Mouse (Mus musculus) embryonic facial prominence, embryonic 11.5 days (tissue): ENCODE data around the gene Topbp1. TPM values are rescaled to one million over a fixed set of nuclear protein-coding genes. Genes with fewer than 3 reads are reported as not detected.

Experiments
- ATAC-seq: fragments of 200-750 bp; cut with Nextera tagmentation; replicated peaks from 2 replicates; pipeline ENCODE4 v1.8.0; 2017; ENCODE audit warnings: low read depth; ENCODE audit not compliant: insufficient number of reproducible peaks, low FRiP score, low TSS enrichment
- DNase-seq: peaks from one replicate; pipeline ENCODE4 v3.0.0-alpha.2; 2015; ENCODE audit warnings: low spot score
- H3K27ac ChIP-seq: fragments of 300-500 bp; sonication (generic); replicated peaks from 2 replicates; pipeline ENCODE4 v1.5.1; 2014; ENCODE audit warnings: mild to moderate bottlenecking, low read depth, low read length, control low read depth
- H3K27me3 ChIP-seq: fragments of 300-500 bp; sonication (generic); 2 replicates; pipeline ENCODE4 v1.6.1; 2014; ENCODE audit warnings: mild to moderate bottlenecking, low read length, moderate library complexity, mixed read lengths; ENCODE audit not compliant: control insufficient read depth, insufficient read depth
- H3K36me3 ChIP-seq: fragments of 300-500 bp; sonication (generic); replicated peaks from 2 replicates; pipeline ENCODE4 v1.6.1; 2014; ENCODE audit warnings: low read depth, mild to moderate bottlenecking, low read length, moderate library complexity, mixed read lengths; ENCODE audit not compliant: control insufficient read depth, insufficient read depth
- H3K4me1 ChIP-seq: fragments of 300-500 bp; sonication (generic); 2 replicates; pipeline ENCODE4 v1.6.1; 2014; ENCODE audit warnings: low read length, mixed read lengths; ENCODE audit not compliant: control insufficient read depth, insufficient read depth
- H3K4me2 ChIP-seq: fragments of 300-500 bp; sonication (generic); 2 replicates; pipeline ENCODE4 v1.6.1; 2014; ENCODE audit warnings: low read depth, mild to moderate bottlenecking, control low read depth, low read length, moderate library complexity
- H3K4me3 ChIP-seq: fragments of 300-500 bp; sonication (generic); 2 replicates; pipeline ENCODE4 v1.5.1; 2014; ENCODE audit warnings: low read depth, low read length, control low read depth
- H3K9ac ChIP-seq: fragments of 300-500 bp; sonication (generic); replicated peaks from 2 replicates; pipeline ENCODE4 v1.6.1; 2014; ENCODE audit warnings: mild to moderate bottlenecking, control low read depth, low read length
- H3K9me3 ChIP-seq: fragments of 300-500 bp; sonication (generic); replicated peaks from 2 replicates; pipeline ENCODE4 v1.6.1; 2016; ENCODE audit warnings: mild to moderate bottlenecking, low read length, inconsistent platforms, mixed read lengths; ENCODE audit not compliant: control insufficient read depth
- WGBS: fragments of 180-500 bp; shearing (Covaris S2); extraction: QIAGEN DNeasy Blood & Tissue Kit; methylation state at CpG from one replicate; pipeline ENCODE4 v1.1.7; 2014; 5-methylcytosine and 5-hydroxymethylcytosine counted together
- polyA plus RNA-seq: library from polyadenylated mRNA; unstranded; fragments of >200 nt; fragmentation: Nextera tagmentation; extraction: Ambion mirVana; gene quantifications from 2 replicates; pipeline ENCODE4 v1.2.1, GENCODE M21; 2014

Gene Topbp1
- polyA plus RNA-seq = 79.1 and 90.1 TPM in 2 replicates

- H3K27ac ChIP-seq = peak within 1 kb of the TSS; percentile 87
- no peaks in the 10 kb centered on the region for H3K9me3 ChIP-seq
- H3K4me1 ChIP-seq = no peaks in the 10 kb centered on the region; the same call in 1 of the 2 replicates
- peak within 1 kb of the TSS; percentile 67 for H3K4me2 ChIP-seq
- peak; percentile 98 for DNase-seq
- H3K27me3 ChIP-seq = no peaks in the 10 kb centered on the region
- ATAC-seq = peak; percentile 94
- 0% methylated on average over 49 of the region's 49 CpGs for WGBS
- H3K36me3 ChIP-seq = peaks cover 5% of the 10 kb centered on the region; the same call in 1 of the 2 replicates
- peak within 1 kb of the TSS; percentile 97 for H3K9ac ChIP-seq
- peak within 1 kb of the TSS; percentile 97 for H3K4me3 ChIP-seq
Measured at GRCm38 (mm10) chr9:103304927-103305326, at the start of gene Topbp1, which contains the start of gene 1300017J02Rik. Gene Topbp1, plus strand, starts transcription at chr9:103305215. Gene 1300017J02Rik, minus strand, starts transcription at chr9:103305082.

GRCm38 (mm10) chr9:103265778-103266177, 39.2 kb upstream of the Topbp1 start:
- Histone ChIP-seq H3K36me3 (no peaks in the 10 kb centered on the region), H3K4me1 (no peaks in the 10 kb centered on the region), H3K27ac (no peak overlapping the region), H3K9ac (no peak overlapping the region), H3K4me2 (no peak overlapping the region), H3K4me3 (no peak overlapping the region), H3K9me3 (no peaks in the 10 kb centered on the region), H3K27me3 (no peaks in the 10 kb centered on the region)
- WGBS = 87% methylated on average over 4 of the region's 4 CpGs
- no peak for DNase-seq
- ATAC-seq = no peak

DNA sequence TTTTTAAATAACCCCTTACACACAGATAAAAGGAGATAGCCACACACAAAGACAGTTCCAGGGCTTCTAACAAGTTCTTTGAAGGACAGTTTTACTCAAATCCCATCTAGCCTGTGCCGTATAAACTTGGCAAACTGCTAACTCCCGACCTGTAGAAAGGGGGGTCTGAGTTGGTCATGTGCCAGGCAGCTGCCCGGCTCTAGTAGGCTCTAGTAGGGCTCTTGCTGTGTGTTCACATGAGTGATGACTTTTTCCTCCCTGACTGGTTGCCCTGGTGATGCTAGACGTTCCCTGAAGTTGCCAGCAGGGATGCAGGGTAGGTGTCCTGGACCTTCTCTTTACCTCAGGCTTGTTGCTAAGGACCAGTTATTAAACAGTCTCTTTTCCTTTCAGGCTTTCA, 33.9 kb upstream of the Topbp1 start:
- no peaks in the 10 kb centered on the region for H3K36me3 ChIP-seq
- H3K4me1 ChIP-seq = no peaks in the 10 kb centered on the region
- DNase-seq (no peak), ATAC-seq (no peak)
- no peak overlapping the region for H3K27ac ChIP-seq
- H3K9me3 ChIP-seq = no peaks in the 10 kb centered on the region
- H3K4me2 ChIP-seq = no peak overlapping the region
- H3K9ac ChIP-seq = no peak overlapping the region
- H3K27me3 ChIP-seq = no peaks in the 10 kb centered on the region
- WGBS = 53% methylated on average over 4 of the region's 4 CpGs
- no peak overlapping the region for H3K4me3 ChIP-seq

DNA sequence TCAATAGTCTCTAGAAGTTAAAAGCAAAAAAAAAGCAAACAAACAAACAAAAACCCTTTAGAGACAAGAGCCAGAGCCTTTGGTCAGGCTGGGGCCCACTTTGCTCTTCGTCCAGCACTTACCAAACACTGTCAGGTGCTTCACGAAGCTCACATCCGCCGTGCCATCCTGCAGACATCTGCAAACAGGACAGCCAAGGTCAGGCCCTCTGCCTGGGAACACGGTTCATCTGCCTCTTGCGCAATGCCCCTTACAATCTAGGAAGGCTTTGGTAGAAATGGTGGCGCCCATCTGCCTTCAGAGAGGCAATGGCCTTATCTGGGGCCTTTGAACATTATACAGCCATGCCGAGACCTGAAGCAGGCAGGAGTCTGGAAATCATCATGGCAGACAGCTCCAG, 30.2 kb upstream of the Topbp1 start:
- H3K4me3 ChIP-seq = no peak overlapping the region
- H3K27ac ChIP-seq = no peak overlapping the region
- DNase-seq = no peak
- no peak for ATAC-seq
- no peaks in the 10 kb centered on the region for H3K36me3 ChIP-seq
- H3K9me3 ChIP-seq = no peaks in the 10 kb centered on the region
- H3K9ac ChIP-seq = no peak overlapping the region
- no peak overlapping the region for H3K4me2 ChIP-seq
- no peaks in the 10 kb centered on the region for H3K27me3 ChIP-seq
- no peaks in the 10 kb centered on the region for H3K4me1 ChIP-seq
- 84% methylated on average over 8 of the region's 8 CpGs for WGBS

- Histone ChIP-seq H3K27ac (no peak overlapping the region), H3K4me2 (no peak overlapping the region), H3K4me1 (no peaks in the 10 kb centered on the region), H3K9me3 (no peaks in the 10 kb centered on the region), H3K4me3 (no peak overlapping the region), H3K36me3 (no peaks in the 10 kb centered on the region), H3K27me3 (no peaks in the 10 kb centered on the region), H3K9ac (no peak overlapping the region)
- DNase-seq (no peak), ATAC-seq (no peak)
- WGBS = 77% methylated on average over 1 of the region's 1 CpGs
Measured at GRCm38 (mm10) chr9:103275676-103276075, 29.3 kb upstream of the Topbp1 start.

- H3K27ac ChIP-seq = no peak overlapping the region
- DNase-seq (no peak), ATAC-seq (no peak)
- H3K9ac ChIP-seq = no peak overlapping the region
- no peak overlapping the region for H3K4me2 ChIP-seq
- no peaks in the 10 kb centered on the region for H3K9me3 ChIP-seq
- 79% methylated on average over 6 of the region's 6 CpGs for WGBS
- no peak overlapping the region for H3K4me3 ChIP-seq
- no peaks in the 10 kb centered on the region for H3K27me3 ChIP-seq
- H3K36me3 ChIP-seq = no peaks in the 10 kb centered on the region
- H3K4me1 ChIP-seq = no peaks in the 10 kb centered on the region
Measured at GRCm38 (mm10) chr9:103276876-103277275, 28.1 kb upstream of the Topbp1 start.

DNA sequence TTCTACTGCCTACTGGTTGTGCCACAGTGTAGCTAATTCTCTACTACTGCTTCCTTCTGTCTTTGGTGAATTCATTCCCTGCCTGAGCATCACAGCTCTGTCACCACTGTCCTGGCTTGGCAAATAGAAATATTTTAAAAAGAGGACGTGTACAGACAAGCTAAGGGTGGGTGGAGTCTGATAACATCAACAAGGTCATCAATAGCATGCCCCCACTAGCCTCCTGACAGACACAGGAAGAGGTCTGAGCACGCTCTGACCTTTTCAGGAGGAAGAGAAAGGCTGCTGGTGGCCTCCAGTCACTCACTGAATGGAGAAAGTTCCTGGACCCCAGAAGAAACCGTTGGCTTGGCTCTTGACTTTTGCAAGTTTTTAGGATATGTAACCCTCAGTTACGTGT, 18.6 kb upstream of the Topbp1 start:
- Histone ChIP-seq H3K4me2 (no peak overlapping the region), H3K4me1 (no peaks in the 10 kb centered on the region), H3K27ac (no peak overlapping the region), H3K4me3 (no peak overlapping the region), H3K9me3 (no peaks in the 10 kb centered on the region), H3K9ac (no peak overlapping the region), H3K36me3 (no peaks in the 10 kb centered on the region), H3K27me3 (no peaks in the 10 kb centered on the region)
- 41% methylated on average over 4 of the region's 4 CpGs for WGBS
- no peak for ATAC-seq
- no peak for DNase-seq

- H3K27ac ChIP-seq = no peak overlapping the region
- no peak overlapping the region for H3K4me2 ChIP-seq
- no peak overlapping the region for H3K9ac ChIP-seq
- 66% methylated on average over 13 of the region's 13 CpGs for WGBS
- ATAC-seq (no peak), DNase-seq (no peak)
- H3K4me1 ChIP-seq = no peaks in the 10 kb centered on the region
- H3K9me3 ChIP-seq = no peaks in the 10 kb centered on the region
- H3K36me3 ChIP-seq = no peaks in the 10 kb centered on the region
- no peak overlapping the region for H3K4me3 ChIP-seq
- H3K27me3 ChIP-seq = no peaks in the 10 kb centered on the region
Measured at GRCm38 (mm10) chr9:103286901-103287422, 18.1 kb upstream of the Topbp1 start.
